Mouse (Mus musculus) heart, postnatal 10 days (tissue): ENCODE measurements around the gene Phf11c. TPM values are rescaled to one million over a fixed set of nuclear protein-coding genes. Genes with fewer than 3 reads are reported as not detected.
"Not testable (repeated sequence)": the region's sequence is repeated elsewhere in the genome, so short reads cannot be mapped to it uniquely, and the experiment has no call there.

Experiments
- DNase-seq, 2 experiments: peaks; one replicate each; pipeline ENCODE4 v3.0.0; 2021
- intact Hi-C: fragments of 180-260 bp; cut with DNase I; formaldehyde crosslinking; loops from one replicate; pipeline ENCODE4 v1.15.1; 2025
- total RNA-seq, 2 experiments: library from RNA; stranded (reverse); gene quantifications; 2 replicates each; pipeline ENCODE4 v1.2.3; 2021

The Phf11c gene
- 1 to 10 TPM; 1.0 to 1.2 TPM for total RNA-seq

GRCm38 (mm10) chr14:59395281-59395680 lies at the start of gene Phf11c:
Gene Phf11c (minus strand): TSS chr14:59395381.
- intact Hi-C loops, result no loop called here
- DNase-seq, result no peak

GRCm38 (mm10) chr14:59441472-59441805 lies 46.3 kb upstream of the Phf11c start:
- intact Hi-C loops, result loop anchor here (2.0 to 5.0 kb wide), 2 partner anchors 21 to 239 kb away; partner anchors contain the start of gene Rcbtb1
- DNase-seq, result no peak

- peak; percentile 95 to 97 for DNase-seq
- intact Hi-C loops, result loop anchor here (1.0 to 5.0 kb wide), 3 partner anchors 20 to 239 kb away; partner anchors contain the start of genes Phf11d and Rcbtb1
Observed at GRCm38 (mm10) chr14:59440558-59441471, 45.6 kb upstream of the Phf11c start, which contains the start of the genes Setdb2 and Cab39l. Gene Setdb2 (minus strand): TSS chr14:59440884. Gene Cab39l (plus strand): TSS chr14:59440972.

- intact Hi-C loops, result loop anchor here (1.0 to 5.0 kb wide), 3 partner anchors 19 to 238 kb away; partner anchors contain the start of genes Phf11d and Rcbtb1
- no peak for DNase-seq
Observed at GRCm38 (mm10) chr14:59440039-59440438, 44.9 kb upstream of the Phf11c start.

- intact Hi-C loops, result no loop called here
- no peak for DNase-seq
Observed at GRCm38 (mm10) chr14:59438505-59438904, 43.3 kb upstream of the Phf11c start.

GRCm38 (mm10) chr14:59437398-59437797 lies 42.2 kb upstream of the Phf11c start:
- no peak for DNase-seq
- intact Hi-C loops, result no loop called here

- no peak for DNase-seq
- intact Hi-C loops, result no loop called here
Observed at GRCm38 (mm10) chr14:59435206-59435605, 40.0 kb upstream of the Phf11c start.

- intact Hi-C loops, result no loop called here
- no peak for DNase-seq
Observed at GRCm38 (mm10) chr14:59433902-59434301, 38.7 kb upstream of the Phf11c start.

GRCm38 (mm10) chr14:59430556-59430955 lies 35.4 kb upstream of the Phf11c start:
- DNase-seq, result no peak
- intact Hi-C loops, result no loop called here

GRCm38 (mm10) chr14:59422912-59423663 lies 27.9 kb upstream of the Phf11c start:
- no peak for DNase-seq
- intact Hi-C loops, result no loop called here

- DNase-seq, result peak in 1 of 2 experiments; percentile 50
- intact Hi-C loops, result no loop called here
Observed at GRCm38 (mm10) chr14:59418171-59418570, 23.0 kb upstream of the Phf11c start.

GRCm38 (mm10) chr14:59414979-59415378 lies 19.8 kb upstream of the Phf11c start:
- DNase-seq, intact Hi-C loops: not testable (repeated sequence)

- intact Hi-C loops, result no loop called here
- DNase-seq, result no peak
Observed at GRCm38 (mm10) chr14:59396999-59397398, 1.8 kb upstream of the Phf11c start.

- DNase-seq, result peak; percentile 43 to 59
- intact Hi-C loops, result not testable (repeated sequence)
Observed at GRCm38 (mm10) chr14:59390181-59390580, 5.0 kb downstream of the Phf11c start.

- DNase-seq, result no peak
- intact Hi-C loops, result loop anchor here (2.0 kb wide), 1 partner anchor 167 kb away; no protein-coding TSS in a partner anchor
Observed at GRCm38 (mm10) chr14:59389532-59389931, 5.6 kb downstream of the Phf11c start.

GRCm38 (mm10) chr14:59370348-59371068 lies 24.7 kb downstream of the Phf11c start:
- intact Hi-C loops, result no loop called here
- DNase-seq, result no peak

GRCm38 (mm10) chr14:59366386-59367105 lies 28.6 kb downstream of the Phf11c start:
- intact Hi-C loops, result no loop called here

GRCm38 (mm10) chr14:59365244-59365644 lies 29.9 kb downstream of the Phf11c start, which contains the start of gene Phf11d:
Gene Phf11d (minus strand): TSS chr14:59365470.
- DNase-seq, result peak; percentile 73 to 74
- intact Hi-C loops, result loop anchor here (1.0 kb wide), 1 partner anchor 75 kb away; the partner anchor contains the start of genes Cab39l and Setdb2

More at GRCm38 (mm10) chr14:59366386-59367105, 28.6 kb downstream of the Phf11c start:
- no peak for DNase-seq

GRCm38 (mm10) chr14:59341189-59341588 lies 54.0 kb downstream of the Phf11c start, which contains the start of gene Phf11b:
Gene Phf11b (minus strand): TSS chr14:59341351.
- DNase-seq, result peak; percentile 4 to 5
- intact Hi-C loops, result not testable (repeated sequence)
